Mouse (Mus musculus) E14TG2a.4 (cell line): ENCODE measurements around the gene Gabrb1.
A peak's percentile ranks its signal among the peaks of the same experiment; 100 is the strongest.

ENCODE experiments used
- H3K27me3 ChIP-seq: 2 replicates; pipeline ENCODE4 v1.6.1; 2014; ENCODE audit warnings: low read length, control low read depth; ENCODE audit not compliant: insufficient read depth
- H3K36me3 ChIP-seq: 2 replicates; pipeline ENCODE4 v1.6.1; 2014; ENCODE audit warnings: low read length, control low read depth; ENCODE audit not compliant: insufficient read depth
- H3K4me1 ChIP-seq: replicated peaks from 2 replicates; pipeline ENCODE4 v1.6.1; 2014; ENCODE audit warnings: low read depth, low read length, control low read depth
- H3K4me3 ChIP-seq: replicated peaks from 2 replicates; pipeline ENCODE4 v1.5.1; 2014; ENCODE audit warnings: mild to moderate bottlenecking, low read length
- H3K9me3 ChIP-seq: 2 replicates; pipeline ENCODE4 v1.6.1; 2014; ENCODE audit warnings: low read length, control low read depth
- CTCF ChIP-seq: conservative IDR thresholded peaks from 2 replicates; pipeline ENCODE4 v1.5.1; 2014; ENCODE audit warnings: low read length
- NANOG ChIP-seq: IDR thresholded peaks from 2 replicates; pipeline ENCODE4 v1.6.1; 2014; ENCODE audit warnings: borderline replicate concordance, low read length, mixed read lengths
- POU5F1 ChIP-seq: IDR thresholded peaks from 2 replicates; pipeline ENCODE4 v1.6.1; 2014; ENCODE audit warnings: low read length, borderline replicate concordance

The Gabrb1 gene

DNA sequence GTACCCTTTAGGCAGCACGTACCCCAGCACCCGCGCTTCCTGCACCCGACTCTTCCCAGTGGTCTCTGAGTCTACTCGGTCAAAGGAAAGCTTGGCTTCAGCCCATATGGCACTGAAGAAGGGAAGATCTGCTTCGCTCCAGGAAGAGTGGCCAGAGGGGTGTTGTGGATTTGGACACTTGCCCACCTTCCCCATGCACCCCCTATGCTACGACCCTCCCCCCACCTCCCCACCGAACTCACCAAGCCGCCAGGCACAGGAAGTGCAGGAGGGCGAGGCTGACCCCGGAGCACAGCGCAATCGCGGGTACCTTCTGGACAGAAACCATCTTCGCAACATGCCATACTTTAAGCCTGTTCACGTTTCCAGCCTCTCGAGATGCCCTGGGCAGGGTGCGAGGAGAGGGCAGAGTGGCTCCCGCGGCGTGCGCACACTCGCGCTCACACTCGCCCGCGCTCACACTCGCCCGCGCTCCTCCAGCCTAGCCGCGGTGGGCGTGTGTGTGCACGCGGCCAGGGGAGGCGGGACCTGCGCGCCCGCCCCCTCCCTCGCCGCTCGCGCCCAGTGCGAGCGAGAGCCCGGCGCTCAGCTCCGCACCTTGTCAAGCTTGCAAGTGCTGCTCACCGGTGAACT, at the start of gene Gabrb1:
Gabrb1 (plus strand) TSS at position 632 of the 633 bp plus-strand sequence.
- H3K27me3 ChIP-seq = peaks cover 48% of the 10 kb centered on the region
- peak within 1 kb of the TSS; percentile 81 for H3K4me3 ChIP-seq
- no peaks in the 10 kb centered on the region for H3K9me3 ChIP-seq
- peaks cover 16% of the 10 kb centered on the region; the same call in 1 of the 2 replicates for H3K4me1 ChIP-seq
- no peaks in the 10 kb centered on the region for H3K36me3 ChIP-seq
- TF ChIP-seq POU5F1 (no peak), NANOG (no peak)

- no peak for TF ChIP-seq NANOG
- no peak for TF ChIP-seq POU5F1
- no peak for TF ChIP-seq CTCF
Measured at GRCm38 (mm10) chr5:71608735-71609134, 49.2 kb upstream of the Gabrb1 start.

DNA sequence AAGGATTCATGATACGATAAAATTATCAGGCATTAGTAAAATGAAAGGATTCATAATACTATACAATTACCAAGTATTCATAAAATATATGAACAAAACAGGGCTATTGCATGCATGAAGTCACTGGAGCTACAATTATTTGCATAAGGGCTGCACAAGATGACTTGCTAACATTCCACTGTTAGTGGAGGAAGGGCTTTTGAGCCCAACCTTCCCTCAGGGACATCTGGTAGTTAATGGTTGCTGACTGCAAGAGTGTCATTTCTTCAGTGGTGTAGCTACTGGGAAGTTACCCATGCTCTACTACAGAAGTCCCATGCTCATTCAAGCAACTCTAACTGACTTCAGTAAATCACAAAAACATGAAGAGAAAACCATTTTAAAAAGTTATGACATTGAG, 43.6 kb upstream of the Gabrb1 start:
- TF ChIP-seq POU5F1 (no peak), NANOG (no peak), CTCF (no peak)
- Histone ChIP-seq H3K4me3 (no peak overlapping the region), H3K4me1 (no peaks in the 10 kb centered on the region), H3K27me3 (no peaks in the 10 kb centered on the region), H3K9me3 (no peaks in the 10 kb centered on the region), H3K36me3 (no peaks in the 10 kb centered on the region)

More at GRCm38 (mm10) chr5:71608735-71609134, 49.2 kb upstream of the Gabrb1 start:
- Histone ChIP-seq H3K4me3 (no peak overlapping the region), H3K27me3 (no peaks in the 10 kb centered on the region), H3K9me3 (no peaks in the 10 kb centered on the region), H3K4me1 (no peaks in the 10 kb centered on the region), H3K36me3 (no peaks in the 10 kb centered on the region)

DNA sequence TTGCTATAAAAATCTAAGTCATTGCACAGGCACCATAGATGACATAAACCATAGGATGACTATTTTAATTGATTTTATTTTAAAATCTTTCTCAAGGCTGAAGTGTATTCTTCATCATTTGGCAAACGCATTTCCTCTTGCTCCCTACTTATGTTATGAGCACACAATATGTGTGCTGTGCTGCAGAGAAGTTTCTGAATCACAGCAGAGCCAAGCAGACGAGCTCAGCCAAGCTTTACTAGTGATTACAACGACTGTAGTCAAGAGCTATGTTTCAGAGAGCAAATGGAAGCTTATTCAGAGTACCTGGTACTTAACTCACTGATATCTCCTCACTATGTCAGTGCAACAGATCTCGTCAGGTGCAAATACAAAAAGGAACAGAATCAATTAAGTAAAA, 41.2 kb upstream of the Gabrb1 start:
- TF ChIP-seq NANOG (no peak), POU5F1 (no peak), CTCF (no peak)
- H3K36me3 ChIP-seq = no peaks in the 10 kb centered on the region
- H3K4me1 ChIP-seq = no peaks in the 10 kb centered on the region
- H3K27me3 ChIP-seq = no peaks in the 10 kb centered on the region
- H3K9me3 ChIP-seq = no peaks in the 10 kb centered on the region
- H3K4me3 ChIP-seq = no peak overlapping the region

GRCm38 (mm10) chr5:71627820-71628219, 30.1 kb upstream of the Gabrb1 start:
- no peak for TF ChIP-seq POU5F1
- no peak for TF ChIP-seq NANOG
- no peak for TF ChIP-seq CTCF
- Histone ChIP-seq H3K4me1 (no peaks in the 10 kb centered on the region), H3K27me3 (no peaks in the 10 kb centered on the region), H3K4me3 (no peak overlapping the region), H3K36me3 (no peaks in the 10 kb centered on the region), H3K9me3 (no peaks in the 10 kb centered on the region)

DNA sequence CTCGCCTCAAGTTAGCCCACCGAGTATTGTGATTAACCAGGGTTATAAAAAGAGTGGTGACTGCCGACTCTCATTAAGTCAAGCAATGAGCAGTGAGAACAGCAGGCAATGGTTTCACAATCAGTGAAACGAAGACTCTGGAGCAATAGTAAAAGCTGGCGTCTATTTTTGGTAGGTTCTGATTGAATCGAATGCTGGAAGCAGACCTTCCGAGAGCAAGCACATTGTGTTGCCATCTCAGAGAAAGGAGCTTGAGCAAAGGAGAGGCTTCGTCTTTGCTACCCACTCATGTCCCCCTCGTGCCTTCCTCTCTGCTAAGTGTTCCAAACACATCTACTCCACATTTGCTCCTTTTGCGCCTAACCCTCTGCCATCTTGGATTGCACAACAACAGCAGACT, 18.1 kb upstream of the Gabrb1 start:
- no peak overlapping the region for H3K4me3 ChIP-seq
- no peaks in the 10 kb centered on the region for H3K4me1 ChIP-seq
- TF ChIP-seq CTCF = no peak
- TF ChIP-seq POU5F1 = no peak
- TF ChIP-seq NANOG = no peak
- no peaks in the 10 kb centered on the region for H3K36me3 ChIP-seq
- no peaks in the 10 kb centered on the region for H3K9me3 ChIP-seq
- H3K27me3 ChIP-seq = no peaks in the 10 kb centered on the region

- Histone ChIP-seq H3K4me3 (no peak overlapping the region), H3K4me1 (no peaks in the 10 kb centered on the region), H3K36me3 (no peaks in the 10 kb centered on the region), H3K9me3 (no peaks in the 10 kb centered on the region), H3K27me3 (no peaks in the 10 kb centered on the region)
- TF ChIP-seq NANOG (no peak), POU5F1 (no peak), CTCF (no peak)
Measured at GRCm38 (mm10) chr5:71648108-71648507, 9.8 kb upstream of the Gabrb1 start.

DNA sequence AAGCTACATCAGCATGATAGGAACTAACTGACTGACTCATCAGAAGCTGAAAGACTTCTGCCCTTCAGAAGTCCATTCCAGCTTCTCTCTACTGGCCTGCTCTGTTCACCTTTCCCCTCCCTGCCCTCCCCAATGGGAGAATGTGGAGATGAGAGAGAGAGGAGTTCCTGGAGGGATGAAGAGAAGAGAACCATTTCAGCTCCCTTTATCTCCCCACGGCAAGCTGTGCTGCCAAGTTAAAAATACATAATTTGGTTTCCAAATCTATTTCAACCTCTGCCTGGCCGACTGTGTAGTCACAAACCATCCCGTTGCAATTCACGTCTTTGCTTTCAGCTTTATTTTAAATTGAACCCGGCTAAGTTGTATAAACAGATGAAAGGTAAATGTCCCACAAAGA, 3.9 kb upstream of the Gabrb1 start:
- H3K4me1 ChIP-seq = peaks cover 16% of the 10 kb centered on the region; the same call in 1 of the 2 replicates
- peaks cover 36% of the 10 kb centered on the region for H3K27me3 ChIP-seq
- TF ChIP-seq NANOG (no peak), CTCF (no peak), POU5F1 (no peak)
- no peaks in the 10 kb centered on the region for H3K9me3 ChIP-seq
- no peaks in the 10 kb centered on the region for H3K36me3 ChIP-seq
- no peak overlapping the region for H3K4me3 ChIP-seq

DNA sequence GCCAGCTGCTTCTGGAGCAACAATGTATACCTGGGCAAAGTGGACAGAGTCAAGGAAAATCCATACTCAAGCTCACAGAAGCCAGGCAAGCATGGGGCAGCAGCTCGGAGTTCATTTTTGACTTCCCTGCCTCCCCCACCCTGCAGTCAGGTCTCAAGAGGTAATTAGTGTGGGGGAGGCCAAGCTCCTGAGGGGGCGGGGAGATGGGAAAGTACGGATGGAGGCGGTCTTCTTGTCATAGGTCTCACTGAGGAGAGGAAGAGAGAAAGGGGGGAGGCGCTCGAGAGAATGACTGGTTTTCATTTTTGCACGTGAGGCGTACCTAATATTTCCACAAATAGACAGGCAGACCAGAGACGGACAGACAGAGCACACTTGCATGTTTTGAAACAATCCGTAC, 1.1 kb upstream of the Gabrb1 start:
- no peaks in the 10 kb centered on the region for H3K36me3 ChIP-seq
- peaks cover 48% of the 10 kb centered on the region for H3K27me3 ChIP-seq
- peaks cover 16% of the 10 kb centered on the region; the same call in 1 of the 2 replicates for H3K4me1 ChIP-seq
- no peaks in the 10 kb centered on the region for H3K9me3 ChIP-seq
- no peak for TF ChIP-seq POU5F1
- TF ChIP-seq NANOG = no peak
- TF ChIP-seq CTCF = no peak
- peak overlapping the region; percentile 81; the same call in 1 of the 2 replicates for H3K4me3 ChIP-seq
